Mouse (Mus musculus) MEL (cell line): ENCODE results near the gene Ubap2l.
A peak's percentile ranks its signal among the peaks of the same experiment; 100 is the strongest.

Experiments
- CHD2 ChIP-seq: IDR thresholded peaks from 2 replicates; pipeline ENCODE4 v1.6.1; 2011; ENCODE audit warnings: low read length, improper control_type of control experiment
- CTCF ChIP-seq, 3 experiments: IDR thresholded peaks in 2 of 3; conservative IDR thresholded peaks in 1 of 3; 2 replicates each; pipeline ENCODE4 v1.5.1; 2011 to 2012; ENCODE audit warnings: low read length in 3 of 3, low read depth in 2 of 3, mild to moderate bottlenecking in 2 of 3, improper control_type of control experiment in 1 of 3, inconsistent platforms in 1 of 3, mixed read lengths in 1 of 3, moderate library complexity in 1 of 3; ENCODE audit not compliant: control insufficient read depth in 1 of 3, insufficient read depth in 1 of 3, poor library complexity in 1 of 3, severe bottlenecking in 1 of 3
- E2F4 ChIP-seq: IDR thresholded peaks from 2 replicates; pipeline ENCODE4 v1.6.1; 2011; ENCODE audit warnings: low read depth, low read length, improper control_type of control experiment, borderline replicate concordance
- GATA1 ChIP-seq: IDR thresholded peaks from 2 replicates; pipeline ENCODE4 v1.6.1; 2011; ENCODE audit warnings: low read depth, low read length, improper control_type of control experiment
- MYC ChIP-seq: IDR thresholded peaks from 2 replicates; pipeline ENCODE4 v1.6.1; 2011; ENCODE audit warnings: low read depth, mild to moderate bottlenecking, low read length, improper control_type of control experiment, moderate library complexity
- RAD21 ChIP-seq: IDR thresholded peaks from 2 replicates; pipeline ENCODE4 v1.6.1; 2011; ENCODE audit warnings: mild to moderate bottlenecking, low read depth, low read length, improper control_type of control experiment

DNA sequence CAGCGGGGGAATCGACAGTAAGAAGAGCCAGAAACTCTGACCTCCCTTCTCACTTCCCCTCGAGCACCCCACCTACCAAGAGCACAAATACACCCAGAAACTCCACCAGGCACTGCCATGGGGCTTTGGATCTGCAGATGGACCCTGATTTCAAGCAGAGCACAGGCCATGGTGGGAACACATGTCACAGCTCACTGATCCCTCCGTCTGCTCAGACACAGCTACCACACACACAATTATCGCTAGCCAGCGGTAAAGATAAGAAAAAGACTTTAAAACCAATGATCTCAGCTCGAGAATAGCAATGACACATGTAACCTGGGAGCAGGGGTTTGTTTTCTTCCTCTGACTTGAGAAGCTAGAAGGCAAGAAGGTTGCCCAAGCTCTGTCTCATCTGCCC is 83.9 kb downstream of the Ubap2l start:
- TF ChIP-seq CTCF (IDR thresholded peaks at IDR 0.05 in 2 of 3, conservative IDR thresholded peaks at IDR 0.05 in 1 of 3; ENCODE audit: control insufficient read depth in 1 of 3, insufficient read depth in 1 of 3, low read depth in 2 of 3, low read length in 3 of 3, poor library complexity in 1 of 3, severe bottlenecking in 1 of 3) (no peak), RAD21 (no peak), E2F4 (no peak), GATA1 (peak; percentile 90), CHD2 (no peak), MYC (no peak)
